Mouse (Mus musculus) testis, adult 2 months (tissue): ENCODE data around the gene Brms1.

ENCODE experiments used
- CTCF ChIP-seq: fragments of 200-500 bp; IDR thresholded peaks from 2 replicates; pipeline ENCODE4 v1.5.1; 2012; ENCODE audit warnings: low read depth, mild to moderate bottlenecking, inconsistent platforms, low read length, moderate library complexity; ENCODE audit not compliant: control insufficient read depth, insufficient read depth, insufficient replicate concordance
- POLR2A ChIP-seq: fragments of 200-500 bp; IDR thresholded peaks from 2 replicates; pipeline ENCODE4 v1.6.1; 2012; ENCODE audit warnings: low read depth, mild to moderate bottlenecking, inconsistent platforms, low read length, moderate library complexity; ENCODE audit not compliant: control insufficient read depth

DNA sequence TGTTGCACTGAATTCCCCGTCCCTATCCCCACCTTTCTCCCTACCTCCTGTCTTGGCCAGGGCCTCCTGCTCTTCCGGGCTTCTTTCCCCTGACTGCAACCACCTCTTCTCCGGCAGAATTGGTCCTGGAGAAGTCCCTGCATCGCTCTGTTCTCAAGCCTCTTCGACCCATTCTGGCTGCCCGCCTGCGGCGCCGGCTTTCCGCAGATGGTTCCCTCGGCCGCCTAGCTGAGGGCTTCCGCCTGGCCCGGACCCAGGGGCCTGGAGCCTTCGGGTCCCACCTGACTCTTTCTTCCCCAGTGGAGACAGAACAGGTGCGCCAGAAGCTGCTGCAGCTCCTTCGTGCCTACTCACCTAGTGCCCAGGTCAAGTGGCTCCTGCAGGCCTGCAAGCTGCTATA, 11.7 kb downstream of the Brms1 start:
- TF ChIP-seq POLR2A: no peak
- no peak for TF ChIP-seq CTCF
